Mouse (Mus musculus) cerebellum, adult 2 months (tissue): ENCODE measurements around the gene Tcte1. TPM values are rescaled to one million over a fixed set of nuclear protein-coding genes. Genes with fewer than 3 reads are reported as not detected.

Source experiments
- DNase-seq, 2 experiments: peaks; one replicate each; pipeline ENCODE4 v3.0.0; 2021
- H3K27ac ChIP-seq: fragments of 200-500 bp; 2 replicates; pipeline ENCODE4 v1.5.1; 2012; ENCODE audit warnings: low read length, control low read depth, inconsistent platforms; ENCODE audit not compliant: insufficient read depth
- H3K27me3 ChIP-seq: fragments of 200-500 bp; 2 replicates; pipeline ENCODE4 v1.6.1; 2012; ENCODE audit warnings: inconsistent platforms, mild to moderate bottlenecking, low read length, moderate library complexity; ENCODE audit not compliant: control insufficient read depth, insufficient read depth
- H3K4me1 ChIP-seq: fragments of 200-500 bp; 2 replicates; pipeline ENCODE4 v1.6.1; 2011; ENCODE audit warnings: low read length; ENCODE audit not compliant: control insufficient read depth, insufficient read depth
- H3K4me3 ChIP-seq: fragments of 200-500 bp; replicated peaks from 2 replicates; pipeline ENCODE3; 2011; ENCODE audit warnings: mild to moderate bottlenecking, low read depth, low read length, control low read depth; ENCODE audit not compliant: insufficient read depth
- CTCF ChIP-seq: fragments of 200-500 bp; IDR thresholded peaks from 2 replicates; pipeline ENCODE4 v1.5.1; 2011; ENCODE audit warnings: low read depth, mild to moderate bottlenecking, control low read depth, low read length, moderate library complexity, borderline replicate concordance; ENCODE audit not compliant: insufficient read depth
- POLR2A ChIP-seq: fragments of 200-500 bp; IDR thresholded peaks from 2 replicates; pipeline ENCODE4 v1.6.1; 2011; ENCODE audit warnings: low read length, control low read depth, borderline replicate concordance; ENCODE audit not compliant: insufficient read depth
- WGBS: fragments of 180-500 bp; shearing (Covaris S2); methylation state at CpG from one replicate; pipeline ENCODE4 v1.1.7; 2018; 5-methylcytosine and 5-hydroxymethylcytosine counted together
- polyA plus RNA-seq: library from polyadenylated mRNA; depleted of rRNA; stranded (reverse); fragments of >200 nt; gene quantifications from 2 replicates; pipeline ENCODE4 v1.2.3, GENCODE M21; 2012

Gene Tcte1
- polyA plus RNA-seq, 1 experiment: 0.61 TPM

DNA sequence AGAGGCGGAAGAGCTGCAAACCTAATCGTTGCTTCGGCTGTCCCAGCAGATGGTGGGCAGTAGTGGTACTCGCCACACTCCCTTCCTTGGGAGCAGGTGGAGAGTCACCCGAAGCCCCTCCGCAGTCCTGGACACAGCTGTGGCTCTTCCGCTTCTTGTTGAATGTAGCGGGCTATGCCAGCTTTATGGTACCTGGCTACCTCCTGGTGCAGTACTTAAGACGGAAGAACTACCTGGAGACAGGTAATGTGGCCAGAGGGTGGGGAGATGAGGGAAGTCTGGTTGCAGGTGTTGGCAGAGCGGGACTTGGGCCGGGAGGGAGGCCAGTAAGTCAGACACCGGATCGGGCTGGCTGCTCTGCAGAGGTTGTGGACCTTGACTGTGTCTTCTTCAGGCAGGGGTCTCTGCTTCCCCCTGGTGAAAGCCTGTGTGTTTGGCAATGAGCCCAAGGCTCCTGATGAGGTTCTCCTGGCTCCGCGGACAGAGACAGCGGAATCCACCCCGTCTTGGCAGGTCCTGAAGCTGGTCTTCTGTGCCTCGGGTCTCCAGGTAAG, 41.4 kb downstream of the Tcte1 start:
- no peak for TF ChIP-seq POLR2A
- no peak for TF ChIP-seq CTCF
- DNase-seq: peak; percentile 45 to 47
- Histone ChIP-seq H3K27me3 (no peaks in the 10 kb centered on the region), H3K27ac (no peak overlapping the region), H3K4me1 (peaks cover 22% of the 10 kb centered on the region), H3K4me3 (peak overlapping the region; percentile 74)
- 5% methylated on average over 18 of the region's 18 CpGs for WGBS

DNA sequence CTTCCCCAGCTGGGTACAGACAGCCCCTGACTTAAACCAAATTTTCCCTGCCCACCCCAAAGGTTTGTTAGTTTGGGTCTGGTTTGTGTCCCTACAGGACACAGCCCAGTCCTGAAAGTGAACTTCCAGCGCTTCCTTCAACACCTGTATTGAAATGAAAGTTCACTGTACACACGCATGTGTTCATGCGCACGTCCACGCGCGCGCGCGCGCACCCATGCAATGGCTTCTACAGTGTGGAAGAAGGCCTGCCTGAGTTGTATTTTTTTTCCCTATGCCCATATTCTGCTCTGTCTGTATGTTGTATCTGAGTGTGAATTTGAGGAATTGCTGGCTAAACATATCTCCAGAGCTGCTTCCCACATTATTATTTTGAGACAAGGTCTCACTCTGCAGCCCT, 41.9 kb downstream of the Tcte1 start:
- no peak for TF ChIP-seq CTCF
- TF ChIP-seq POLR2A: no peak
- Histone ChIP-seq H3K27ac (no peak overlapping the region), H3K27me3 (no peaks in the 10 kb centered on the region), H3K4me3 (no peak overlapping the region), H3K4me1 (peaks cover 19% of the 10 kb centered on the region)
- WGBS: 87% methylated on average over 11 of the region's 11 CpGs
- no peak for DNase-seq

DNA sequence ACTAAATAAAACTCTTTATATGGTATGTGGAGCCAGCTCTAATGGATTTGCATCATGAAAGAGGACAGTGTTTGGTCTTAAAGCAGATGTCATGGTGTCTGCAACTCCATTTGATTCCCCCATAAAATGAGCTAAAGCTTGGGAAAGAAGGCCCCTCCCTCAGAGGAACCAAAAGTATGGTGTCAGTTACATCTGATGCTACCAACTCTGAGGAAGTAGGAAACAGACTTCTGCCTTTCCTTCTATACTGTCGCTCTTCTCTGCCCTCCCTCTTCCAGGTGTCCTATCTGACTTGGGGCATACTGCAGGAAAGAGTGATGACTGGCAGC, 42.8 kb downstream of the Tcte1 start:
- no peaks in the 10 kb centered on the region for H3K27me3 ChIP-seq
- no peak for TF ChIP-seq POLR2A
- no peak for TF ChIP-seq CTCF
- H3K27ac ChIP-seq: no peak overlapping the region
- WGBS: 78% methylated on average over 1 of the region's 1 CpGs
- H3K4me3 ChIP-seq: no peak overlapping the region
- no peak for DNase-seq
- H3K4me1 ChIP-seq: peaks cover 14% of the 10 kb centered on the region; the same call in 1 of the 2 replicates

DNA sequence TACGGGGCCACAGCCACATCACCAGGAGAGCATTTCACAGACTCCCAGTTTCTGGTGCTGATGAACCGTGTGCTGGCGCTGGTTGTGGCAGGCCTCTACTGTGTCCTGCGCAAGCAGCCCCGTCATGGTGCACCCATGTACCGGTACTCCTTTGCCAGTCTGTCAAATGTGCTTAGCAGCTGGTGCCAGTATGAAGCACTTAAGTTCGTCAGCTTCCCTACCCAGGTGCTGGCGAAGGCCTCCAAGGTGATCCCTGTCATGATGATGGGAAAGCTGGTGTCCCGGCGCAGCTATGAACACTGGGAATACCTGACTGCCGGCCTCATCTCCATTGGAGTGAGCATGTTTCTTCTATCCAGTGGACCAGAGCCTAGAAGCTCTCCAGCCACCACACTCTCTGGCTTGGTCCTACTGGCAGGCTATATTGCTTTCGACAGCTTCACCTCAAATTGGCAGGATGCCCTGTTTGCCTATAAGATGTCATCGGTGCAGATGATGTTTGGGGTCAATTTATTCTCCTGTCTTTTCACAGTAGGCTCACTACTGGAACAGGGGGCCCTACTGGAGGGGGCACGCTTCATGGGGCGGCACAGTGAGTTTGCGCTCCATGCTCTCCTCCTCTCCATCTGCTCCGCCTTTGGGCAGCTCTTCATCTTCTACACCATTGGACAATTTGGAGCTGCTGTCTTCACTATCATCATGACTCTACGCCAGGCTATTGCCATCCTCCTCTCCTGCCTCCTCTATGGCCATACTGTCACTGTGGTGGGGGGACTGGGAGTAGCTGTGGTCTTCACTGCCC, 43.3 kb downstream of the Tcte1 start:
- WGBS: 26% methylated on average over 18 of the region's 18 CpGs
- H3K27ac ChIP-seq: no peak overlapping the region
- TF ChIP-seq CTCF: no peak
- TF ChIP-seq POLR2A: peak; percentile 20; the same call in 1 of the 2 replicates
- no peaks in the 10 kb centered on the region for H3K27me3 ChIP-seq
- no peak overlapping the region for H3K4me3 ChIP-seq
- peaks cover 16% of the 10 kb centered on the region for H3K4me1 ChIP-seq
- DNase-seq: peak in 1 of 2 experiments; percentile 49

DNA sequence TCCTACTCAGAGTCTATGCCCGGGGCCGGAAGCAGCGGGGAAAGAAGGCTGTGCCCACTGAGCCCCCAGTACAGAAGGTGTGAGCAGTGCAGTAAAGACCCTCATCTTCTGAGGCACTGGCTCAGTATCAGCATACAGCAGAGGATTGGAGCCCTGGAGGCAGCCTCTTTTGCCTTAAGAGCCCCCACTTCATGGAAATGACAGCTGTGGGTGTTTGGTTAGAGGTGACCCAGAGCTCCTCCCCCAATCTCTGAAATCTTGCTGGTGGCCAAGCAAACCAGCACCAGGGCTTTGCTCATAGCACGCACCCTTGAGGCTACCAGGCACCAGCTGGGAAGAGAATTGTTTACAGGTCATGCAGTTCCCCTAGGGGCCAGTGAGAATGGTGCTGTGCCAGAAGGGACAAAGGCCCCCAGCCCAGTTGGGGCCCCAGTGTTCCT, 43.9 kb downstream of the Tcte1 start:
- Histone ChIP-seq H3K27ac (no peak overlapping the region), H3K27me3 (no peaks in the 10 kb centered on the region), H3K4me1 (peaks cover 16% of the 10 kb centered on the region), H3K4me3 (no peak overlapping the region)
- TF ChIP-seq POLR2A (no peak), CTCF (no peak)
- 17% methylated on average over 4 of the region's 4 CpGs for WGBS
- DNase-seq: no peak

DNA sequence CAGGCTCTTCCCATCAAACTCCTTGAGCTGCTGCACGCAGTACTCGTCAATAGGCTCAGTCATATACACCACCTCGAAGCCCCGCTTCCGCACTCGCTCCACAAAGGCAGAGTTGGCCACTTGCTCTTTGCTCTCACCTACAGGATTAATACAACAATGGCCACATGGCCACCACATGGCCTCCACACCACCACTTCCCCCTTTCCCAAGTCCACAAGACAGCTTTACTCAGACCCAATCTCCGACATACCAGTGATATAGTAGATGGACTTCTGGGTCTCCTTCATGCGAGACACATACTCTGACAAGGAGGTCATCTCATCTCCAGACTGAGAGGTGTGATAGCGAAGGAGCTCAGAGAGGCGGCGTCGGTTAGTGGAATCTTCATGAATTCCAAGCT, 45.8 kb downstream of the Tcte1 start:
- TF ChIP-seq POLR2A (no peak), CTCF (no peak)
- 80% methylated on average over 12 of the region's 12 CpGs for WGBS
- H3K4me3 ChIP-seq: no peak overlapping the region
- no peaks in the 10 kb centered on the region for H3K27me3 ChIP-seq
- H3K27ac ChIP-seq: no peak overlapping the region
- H3K4me1 ChIP-seq: peaks cover 16% of the 10 kb centered on the region
- DNase-seq: no peak

DNA sequence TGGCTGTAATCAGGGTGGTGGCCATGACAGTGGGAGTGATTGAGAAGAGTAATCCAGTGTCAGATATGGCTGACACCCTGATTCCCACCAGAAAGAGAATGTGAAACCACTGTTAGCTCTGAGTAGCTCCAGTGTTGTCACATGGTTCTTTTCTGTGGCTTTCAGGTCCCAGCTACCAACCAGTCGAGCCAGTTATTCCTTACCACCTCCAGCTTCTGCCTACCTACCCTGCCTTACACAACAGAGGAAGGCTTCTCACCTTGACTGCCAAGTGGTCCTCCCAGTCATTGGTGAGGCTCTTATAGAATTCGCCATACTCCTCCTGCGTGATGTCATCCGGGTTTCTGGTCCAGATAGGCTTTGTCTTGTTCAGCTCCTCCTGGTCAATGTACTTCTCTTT, 46.8 kb downstream of the Tcte1 start:
- Histone ChIP-seq H3K4me3 (no peak overlapping the region), H3K27me3 (no peaks in the 10 kb centered on the region), H3K27ac (no peak overlapping the region), H3K4me1 (peaks cover 12% of the 10 kb centered on the region)
- 70% methylated on average over 4 of the region's 4 CpGs for whole genome bisulfite sequencing
- TF ChIP-seq POLR2A: no peak
- no peak for TF ChIP-seq CTCF
- no peak for DNase-seq

DNA sequence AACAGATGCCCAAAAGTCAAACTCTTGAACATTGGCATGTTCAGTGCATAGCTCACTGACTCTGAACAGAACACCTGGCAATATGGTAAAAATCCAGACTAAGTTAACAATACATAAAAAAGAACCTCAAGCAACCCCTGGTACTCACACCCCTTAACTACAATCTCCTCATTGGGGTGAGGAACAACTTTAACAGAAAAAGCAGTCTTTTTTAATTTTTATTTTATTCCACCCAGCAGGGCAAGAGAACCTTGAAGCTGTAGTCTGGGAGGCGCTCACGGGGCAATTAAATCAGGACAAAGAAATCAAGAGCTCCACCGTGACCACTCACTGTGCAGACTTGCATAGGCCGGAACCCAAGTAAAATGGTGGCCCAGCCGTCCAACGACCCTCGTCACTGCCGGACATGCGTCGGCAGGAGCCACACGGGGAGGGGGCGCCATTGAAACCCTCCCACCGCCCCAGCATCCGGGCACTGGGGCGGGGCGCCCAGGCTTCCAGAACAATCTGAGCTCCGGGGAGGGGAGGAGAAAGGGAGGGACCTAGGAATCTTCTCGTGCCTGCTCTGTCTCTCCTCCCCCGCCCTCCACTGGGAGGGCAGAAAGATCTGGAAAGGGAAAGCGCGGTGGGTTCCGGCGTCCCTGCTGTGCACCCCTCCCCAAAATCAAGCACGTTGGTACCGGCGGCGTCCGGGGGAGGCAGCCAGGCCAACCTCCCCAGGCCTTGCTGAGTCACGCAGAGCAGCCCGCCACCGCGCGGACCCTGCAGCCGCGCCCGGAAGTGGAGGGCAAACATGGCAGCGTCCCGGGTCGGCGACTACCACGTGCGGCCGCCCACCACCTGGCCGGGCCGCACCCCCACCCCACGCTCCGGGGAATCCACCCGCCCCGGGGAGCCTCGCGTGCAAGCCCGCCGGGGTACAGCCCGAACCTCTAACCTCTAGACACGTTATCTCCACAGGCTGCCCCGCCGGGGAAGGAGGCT, 49.2 kb downstream of the Tcte1 start:
- H3K4me1 ChIP-seq: peaks cover 12% of the 10 kb centered on the region
- H3K4me3 ChIP-seq: peak overlapping the region; percentile 86
- peak; percentile 78 to 79 for DNase-seq
- WGBS: 1% methylated on average over 51 of the region's 57 CpGs
- TF ChIP-seq CTCF (no peak), POLR2A (no peak)
- H3K27me3 ChIP-seq: no peaks in the 10 kb centered on the region
- H3K27ac ChIP-seq: peak overlapping the region; percentile 98
